Mouse (Mus musculus) cerebellum, adult (tissue): ENCODE measurements around the gene Sh3pxd2b.

Source experiments
- ATAC-seq: cut with Nextera tagmentation; 2 replicates; pipeline ENCODE4 v1.9.2; 2017; ENCODE audit warnings: mild to moderate bottlenecking, moderate library complexity, mixed read lengths; ENCODE audit not compliant: insufficient number of reproducible peaks, low FRiP score, low TSS enrichment

The Sh3pxd2b gene

GRCm38 (mm10) chr11:32339131-32339531 is 8.5 kb upstream of the Sh3pxd2b start:
- no peak for ATAC-seq

GRCm38 (mm10) chr11:32340476-32341473 is 6.8 kb upstream of the Sh3pxd2b start:
- ATAC-seq, result no peak

GRCm38 (mm10) chr11:32342770-32343191 is 4.8 kb upstream of the Sh3pxd2b start:
- no peak for ATAC-seq

- ATAC-seq, result no peak
Measured at GRCm38 (mm10) chr11:32343350-32343749, 4.3 kb upstream of the Sh3pxd2b start.

GRCm38 (mm10) chr11:32345504-32346297 is 1.9 kb upstream of the Sh3pxd2b start:
- no peak for ATAC-seq

- ATAC-seq, result no peak
Measured at GRCm38 (mm10) chr11:32347264-32347606, 385 bp upstream of the Sh3pxd2b start.

GRCm38 (mm10) chr11:32348433-32349283 is 1.0 kb downstream of the Sh3pxd2b start:
- no peak for ATAC-seq

- ATAC-seq, result no peak
Measured at GRCm38 (mm10) chr11:32349284-32349953, 1.8 kb downstream of the Sh3pxd2b start.

- no peak for ATAC-seq
Measured at GRCm38 (mm10) chr11:32352946-32353345, 5.3 kb downstream of the Sh3pxd2b start.

GRCm38 (mm10) chr11:32355377-32355776 is 7.8 kb downstream of the Sh3pxd2b start:
- ATAC-seq, result no peak

GRCm38 (mm10) chr11:32357686-32358085 is 10.1 kb downstream of the Sh3pxd2b start:
- no peak for ATAC-seq

- no peak for ATAC-seq
Measured at GRCm38 (mm10) chr11:32358399-32358798, 10.8 kb downstream of the Sh3pxd2b start.

- no peak for ATAC-seq
Measured at GRCm38 (mm10) chr11:32359566-32359965, 11.9 kb downstream of the Sh3pxd2b start.

GRCm38 (mm10) chr11:32361774-32362173 is 14.2 kb downstream of the Sh3pxd2b start:
- no peak for ATAC-seq

GRCm38 (mm10) chr11:32363188-32363587 is 15.6 kb downstream of the Sh3pxd2b start:
- no peak for ATAC-seq

- ATAC-seq, result 0 out of 2 replicates have a peak, but pooled peaks have one; percentile 52
Measured at GRCm38 (mm10) chr11:32363610-32364220, 16.1 kb downstream of the Sh3pxd2b start.

- ATAC-seq, result no peak
Measured at GRCm38 (mm10) chr11:32364375-32364774, 16.8 kb downstream of the Sh3pxd2b start.

- ATAC-seq, result no peak
Measured at GRCm38 (mm10) chr11:32365498-32365897, 17.9 kb downstream of the Sh3pxd2b start.

GRCm38 (mm10) chr11:32367056-32367455 is 19.4 kb downstream of the Sh3pxd2b start:
- ATAC-seq, result no peak
